Comparison of ENCODE assay signal across 8 mouse cellular contexts in the genomic region with DNA sequence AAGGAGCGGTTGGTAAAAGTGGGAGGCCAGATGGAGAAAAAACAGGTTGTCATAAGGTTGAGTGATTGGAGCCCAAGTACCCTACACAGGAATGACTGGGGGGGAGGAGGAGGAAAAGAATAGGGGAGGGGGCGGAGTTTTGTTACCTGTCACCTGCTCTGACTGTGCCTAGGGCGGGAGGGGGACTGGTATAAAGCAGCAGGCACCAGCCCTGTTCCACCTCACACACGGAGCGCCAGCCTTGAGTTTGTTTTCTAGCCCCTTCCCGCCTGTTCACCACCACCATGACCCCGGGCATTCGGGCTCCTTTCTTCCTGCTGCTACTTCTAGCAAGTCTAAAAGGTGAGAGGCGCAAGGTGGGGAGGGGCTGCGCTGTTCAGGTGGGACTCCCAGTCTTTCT. TPM values are rescaled to one million over a fixed set of nuclear protein-coding genes. Genes with fewer than 3 reads are reported as not detected.
A peak's percentile ranks its signal among the peaks of the same experiment; 100 is the strongest.
DNase-seq lines count a peak whose midpoint lies in the region; ATAC-seq lines count a peak whose summit lies in the region.

A gene (plus strand): TSS at position 222 of the 400 bp plus-strand sequence.

- H3K27ac ChIP-seq in heart, embryonic 14.5 days (replicated peaks in 1 of 2; ENCODE audit: control insufficient read depth in 1 of 2, insufficient read depth in 1 of 2, low read depth in 2 of 2, low read length in 2 of 2): no peak within 1 kb of the TSS
- H3K27ac ChIP-seq in forebrain, embryonic 13.5 days: peak within 1 kb of the TSS; percentile 95
- peak within 1 kb of the TSS; percentile 87 for H3K27ac ChIP-seq in limb, embryonic 10.5 days
- peak within 1 kb of the TSS; percentile 86 for H3K27ac ChIP-seq in midbrain, embryonic 15.5 days

- H3K27me3 ChIP-seq in heart, embryonic 14.5 days (ENCODE audit: control insufficient read depth, insufficient read depth, low read length): peaks cover 32% of the 10 kb centered on the region
- no peaks in the 10 kb centered on the region for H3K27me3 ChIP-seq in forebrain, embryonic 13.5 days
- peaks cover 66% of the 10 kb centered on the region for H3K27me3 ChIP-seq in limb, embryonic 10.5 days (ENCODE audit: low read depth, poor library complexity, severe bottlenecking)
- H3K27me3 ChIP-seq in midbrain, embryonic 15.5 days (replicated peaks): no peaks in the 10 kb centered on the region

- H3K4me3 ChIP-seq in heart, embryonic 14.5 days (ENCODE audit: control insufficient read depth in 1 of 2, insufficient read depth in 1 of 2, low read depth in 1 of 2, low read length in 2 of 2): peak within 1 kb of the TSS; percentile 50 to 60
- H3K4me3 ChIP-seq in forebrain, embryonic 13.5 days: peak within 1 kb of the TSS; percentile 70
- peak within 1 kb of the TSS; percentile 66 for H3K4me3 ChIP-seq in limb, embryonic 10.5 days
- H3K4me3 ChIP-seq in midbrain, embryonic 15.5 days: peak within 1 kb of the TSS; percentile 37

- H3K9me3 ChIP-seq in heart, embryonic 14.5 days (ENCODE audit: control insufficient read depth, low read length): no peaks in the 10 kb centered on the region
- no peaks in the 10 kb centered on the region for H3K9me3 ChIP-seq in forebrain, embryonic 13.5 days (replicated peaks)
- no peaks in the 10 kb centered on the region for H3K9me3 ChIP-seq in limb, embryonic 10.5 days (replicated peaks)
- no peaks in the 10 kb centered on the region for H3K9me3 ChIP-seq in midbrain, embryonic 15.5 days

- peaks cover 19 to 27% of the 10 kb centered on the region in 2 experiments for H3K4me1 ChIP-seq in heart, embryonic 14.5 days (ENCODE audit: control insufficient read depth in 2 of 2, insufficient read depth in 2 of 2, low read length in 2 of 2)
- H3K4me1 ChIP-seq in forebrain, embryonic 13.5 days: peaks cover 55% of the 10 kb centered on the region
- H3K4me1 ChIP-seq in limb, embryonic 10.5 days: peaks cover 50% of the 10 kb centered on the region
- H3K4me1 ChIP-seq in midbrain, embryonic 15.5 days: peaks cover 50% of the 10 kb centered on the region

- H3K36me3 ChIP-seq in heart, embryonic 14.5 days (ENCODE audit: control insufficient read depth, insufficient read depth, low read length): no peaks in the 10 kb centered on the region
- peaks cover 24% of the 10 kb centered on the region for H3K36me3 ChIP-seq in forebrain, embryonic 13.5 days (ENCODE audit: poor library complexity, severe bottlenecking)
- H3K36me3 ChIP-seq in limb, embryonic 10.5 days: peaks cover 16% of the 10 kb centered on the region
- no peaks in the 10 kb centered on the region for H3K36me3 ChIP-seq in midbrain, embryonic 15.5 days (replicated peaks)

- peak within 1 kb of the TSS; percentile 73 for H3K4me2 ChIP-seq in heart, embryonic 14.5 days (ENCODE audit: low read length)
- peak within 1 kb of the TSS; percentile 77 for H3K4me2 ChIP-seq in forebrain, embryonic 13.5 days
- peak within 1 kb of the TSS; percentile 65 for H3K4me2 ChIP-seq in midbrain, embryonic 15.5 days

- 22% methylated on average over 10 of the region's 10 CpGs for WGBS in heart, embryonic 14.5 days
- 28% methylated on average over 10 of the region's 10 CpGs for WGBS in forebrain, embryonic 13.5 days
- 16% methylated on average over 10 of the region's 10 CpGs for WGBS in limb, embryonic 10.5 days
- 34% methylated on average over 10 of the region's 10 CpGs for WGBS in midbrain, embryonic 15.5 days

- DNase-seq in heart, adult 8-10 months (ENCODE audit: low spot score): no peak
- no peak for DNase-seq in limb, embryonic 10.5 days (ENCODE audit: low spot score)
- DNase-seq in left cerebral cortex, adult 8-10 months (ENCODE audit: low spot score in 2 of 2): no peak
- DNase-seq in gastrocnemius, adult 18-20 months (ENCODE audit: low spot score): no peak
- no peak for DNase-seq in urinary bladder, adult 18-20 months (ENCODE audit: low spot score in 2 of 2)

- peak within 1 kb of the TSS; percentile 67 for H3K9ac ChIP-seq in heart, embryonic 14.5 days (ENCODE audit: low read length)
- peak within 1 kb of the TSS; percentile 87 for H3K9ac ChIP-seq in forebrain, embryonic 13.5 days
- 0 out of 2 replicates have a peak within 1 kb of the TSS, but pooled peaks have one; percentile 3 for H3K9ac ChIP-seq in midbrain, embryonic 15.5 days

- ATAC-seq in heart, embryonic 14.5 days (ENCODE audit: insufficient number of reproducible peaks, insufficient read depth, low FRiP score, low read depth): no peak
- no peak for ATAC-seq in forebrain, embryonic 13.5 days
- no peak for ATAC-seq in midbrain, embryonic 15.5 days (replicated peaks)

RNA-seq across cellular contexts. Expression of the gene that starts here (rescaled TPM):
- 0.16 TPM in 1 of 2 replicates, not detected in the other for polyA plus RNA-seq in heart, embryonic 14.5 days (2014; fragmentation: Nextera tagmentation; extraction: Ambion mirVana)
- under 1 TPM in 3 of 4 experiments, not detected in 1; 0.13 to 0.63 (median 0.49) TPM for total RNA-seq in heart, adult 8-10 months (2022)
- polyA plus RNA-seq in forebrain, embryonic 13.5 days (2015; fragmentation: Nextera tagmentation; extraction: Ambion mirVana): 2.8 and 3.1 TPM in 2 replicates
- polyA plus RNA-seq in limb, embryonic 10.5 days (2016; fragmentation: Nextera tagmentation; extraction: Ambion mirVana): 0.24 and 0.74 TPM in 2 replicates
- polyA plus RNA-seq in midbrain, embryonic 15.5 days (2015; fragmentation: Nextera tagmentation; extraction: Ambion mirVana): 0.93 and 1.3 TPM in 2 replicates
- 1 to 10 TPM in 1 of 4 experiments, under 1 TPM in 3; 0.36 to 1.5 (median 0.67) TPM for total RNA-seq in left cerebral cortex, adult 8-10 months (2022)
- total RNA-seq in gastrocnemius, adult 18-20 months (2021): under 1 TPM; 0.18 to 0.40 TPM

Comparison
In these comparisons a context has a peak if more than half of its experiments do, and no peak if none do; other contexts are left out.
1. H3K27ac ChIP-seq: peak in forebrain, embryonic 13.5 days (single experiment), limb, embryonic 10.5 days (single experiment) and midbrain, embryonic 15.5 days (single experiment); none in heart, embryonic 14.5 days (0 of 2).
2. H3K9ac ChIP-seq: peak in every context shown above with its lines; median percentile 87 in forebrain, embryonic 13.5 days; 67 in heart, embryonic 14.5 days; 3 in midbrain, embryonic 15.5 days.
3. Peak in every context shown above with its lines, with median percentiles within 50 percentile points of each other: H3K4me2 ChIP-seq and H3K4me3 ChIP-seq.